Mouse (Mus musculus): ENCODE data around the gene Nckap1. TPM values are rescaled to one million over a fixed set of nuclear protein-coding genes. Genes with fewer than 3 reads are reported as not detected.

Gene Nckap1
- polyA plus RNA-seq, 1 experiment from 2014 or later = 61.2 TPM

GRCm38 (mm10) chr2:80484951-80485350, 96.2 kb downstream of the Nckap1 start:
- no peaks in the 10 kb centered on the region for H3K4me1 ChIP-seq (ENCODE audit: control insufficient read depth, insufficient read depth, low read length)
- DNase-seq (ENCODE audit: low spot score) = no peak
- WGBS = 92% methylated on average over 5 of the region's 5 CpGs

GRCm38 (mm10) chr2:80475831-80476230, 105.3 kb downstream of the Nckap1 start:
- DNase-seq (ENCODE audit: low spot score) (no peak), ATAC-seq (ENCODE audit: low read depth) (no peak)
- no peak overlapping the region for H3K27ac ChIP-seq (replicated peaks; ENCODE audit: low read depth, low read length)
- no peak overlapping the region for H3K4me3 ChIP-seq (ENCODE audit: low read depth, low read length)
- 70% methylated on average over 1 of the region's 1 CpGs for WGBS
- no peaks in the 10 kb centered on the region for H3K9me3 ChIP-seq (ENCODE audit: control insufficient read depth, low read length)
- H3K4me1 ChIP-seq (ENCODE audit: control insufficient read depth, insufficient read depth, low read length) = no peaks in the 10 kb centered on the region
- no peaks in the 10 kb centered on the region for H3K36me3 ChIP-seq (ENCODE audit: control insufficient read depth, insufficient read depth, low read length)
- no peak overlapping the region for H3K9ac ChIP-seq (ENCODE audit: low read depth, low read length)
- H3K4me2 ChIP-seq (ENCODE audit: low read depth, low read length) = no peak overlapping the region
- H3K27me3 ChIP-seq (replicated peaks; ENCODE audit: control insufficient read depth, insufficient read depth, low read length) = no peaks in the 10 kb centered on the region

More at GRCm38 (mm10) chr2:80484951-80485350, 96.2 kb downstream of the Nckap1 start:
- Histone ChIP-seq H3K9ac (ENCODE audit: low read depth, low read length) (no peak overlapping the region), H3K27ac (replicated peaks; ENCODE audit: low read depth, low read length) (no peak overlapping the region), H3K36me3 (ENCODE audit: control insufficient read depth, insufficient read depth, low read length) (no peaks in the 10 kb centered on the region), H3K4me3 (ENCODE audit: low read depth, low read length) (no peak overlapping the region), H3K4me2 (ENCODE audit: low read depth, low read length) (no peak overlapping the region), H3K27me3 (replicated peaks; ENCODE audit: control insufficient read depth, insufficient read depth, low read length) (no peaks in the 10 kb centered on the region), H3K9me3 (ENCODE audit: control insufficient read depth, low read length) (no peaks in the 10 kb centered on the region)
- no peak for ATAC-seq (ENCODE audit: low read depth)

GRCm38 (mm10) chr2:80474247-80474796, 106.9 kb downstream of the Nckap1 start:
- H3K36me3 ChIP-seq (ENCODE audit: control insufficient read depth, insufficient read depth, low read length) = no peaks in the 10 kb centered on the region
- H3K4me2 ChIP-seq (ENCODE audit: low read depth, low read length) = no peak overlapping the region
- WGBS = 56% methylated on average over 5 of the region's 5 CpGs
- DNase-seq (ENCODE audit: low spot score) (no peak), ATAC-seq (ENCODE audit: low read depth) (no peak)
- no peaks in the 10 kb centered on the region for H3K27me3 ChIP-seq (replicated peaks; ENCODE audit: control insufficient read depth, insufficient read depth, low read length)
- H3K4me3 ChIP-seq (ENCODE audit: low read depth, low read length) = no peak overlapping the region
- no peak overlapping the region for H3K27ac ChIP-seq (replicated peaks; ENCODE audit: low read depth, low read length)
- H3K4me1 ChIP-seq (ENCODE audit: control insufficient read depth, insufficient read depth, low read length) = no peaks in the 10 kb centered on the region
- H3K9me3 ChIP-seq (ENCODE audit: control insufficient read depth, low read length) = no peaks in the 10 kb centered on the region
- H3K9ac ChIP-seq (ENCODE audit: low read depth, low read length) = no peak overlapping the region

GRCm38 (mm10) chr2:80465991-80466821, 115.0 kb downstream of the Nckap1 start:
- H3K36me3 ChIP-seq (ENCODE audit: control insufficient read depth, insufficient read depth, low read length) = no peaks in the 10 kb centered on the region
- no peaks in the 10 kb centered on the region for H3K4me1 ChIP-seq (ENCODE audit: control insufficient read depth, insufficient read depth, low read length)
- no peak overlapping the region for H3K4me2 ChIP-seq (ENCODE audit: low read depth, low read length)
- DNase-seq (ENCODE audit: low spot score) (peak; percentile 49), ATAC-seq (ENCODE audit: low read depth) (peak; percentile 41)
- no peak overlapping the region for H3K4me3 ChIP-seq (ENCODE audit: low read depth, low read length)
- no peaks in the 10 kb centered on the region for H3K9me3 ChIP-seq (ENCODE audit: control insufficient read depth, low read length)
- WGBS = 60% methylated on average over 16 of the region's 16 CpGs
- no peak overlapping the region for H3K9ac ChIP-seq (ENCODE audit: low read depth, low read length)
- no peaks in the 10 kb centered on the region for H3K27me3 ChIP-seq (replicated peaks; ENCODE audit: control insufficient read depth, insufficient read depth, low read length)
- H3K27ac ChIP-seq (replicated peaks; ENCODE audit: low read depth, low read length) = no peak overlapping the region

GRCm38 (mm10) chr2:80461827-80462226, 119.4 kb downstream of the Nckap1 start:
- no peak for DNase-seq (ENCODE audit: low spot score)
- Histone ChIP-seq H3K4me3 (ENCODE audit: low read depth, low read length) (no peak overlapping the region), H3K27ac (replicated peaks; ENCODE audit: low read depth, low read length) (no peak overlapping the region), H3K36me3 (ENCODE audit: control insufficient read depth, insufficient read depth, low read length) (no peaks in the 10 kb centered on the region), H3K4me2 (ENCODE audit: low read depth, low read length) (no peak overlapping the region), H3K27me3 (replicated peaks; ENCODE audit: control insufficient read depth, insufficient read depth, low read length) (no peaks in the 10 kb centered on the region), H3K9ac (ENCODE audit: low read depth, low read length) (no peak overlapping the region), H3K4me1 (ENCODE audit: control insufficient read depth, insufficient read depth, low read length) (no peaks in the 10 kb centered on the region), H3K9me3 (ENCODE audit: control insufficient read depth, low read length) (no peaks in the 10 kb centered on the region)
- no peak for ATAC-seq (ENCODE audit: low read depth)
- 74% methylated on average over 8 of the region's 8 CpGs for WGBS

MicroRNAs encoded within 50 kb of the gene (microRNA counts, 519-probe panel; counts per million panel counts)
- microRNA mmu-miR-684 = 2,376 counts per million, percentile 43 among the panel's probes with 10 or more counts

Small RNA genes lying within 50 kb of the gene (microRNA-seq; reads per million reads assigned to microRNA genes)
- not detected for gene Mir684-1 (ENCODE audit: borderline number of aligned reads)

Other genes with a start within 250 kb of the Nckap1 start
- gene Frzb, start 133.8 kb downstream of the Nckap1 start, polyA plus RNA-seq (2014; fragmentation: Nextera tagmentation; extraction: Ambion mirVana) = 22.3 and 23.5 TPM in 2 replicates
- gene Dusp19, start 35.7 kb upstream of the Nckap1 start, polyA plus RNA-seq (2014; fragmentation: Nextera tagmentation; extraction: Ambion mirVana) = 18.1 and 19.3 TPM in 2 replicates
- gene Nup35, start 35.9 kb upstream of the Nckap1 start, polyA plus RNA-seq (2014; fragmentation: Nextera tagmentation; extraction: Ambion mirVana) = 41.8 and 43.4 TPM in 2 replicates

Data from embryonic facial prominence, embryonic 14.5 days (tissue).